Mouse (Mus musculus): ENCODE results near the gene Gm20604. TPM values are rescaled to one million over a fixed set of nuclear protein-coding genes. Genes with fewer than 3 reads are reported as not detected.

Gm20604 gene
- polyA plus RNA-seq, 1 experiment from 2014 or later, result 26.5 TPM

DNA sequence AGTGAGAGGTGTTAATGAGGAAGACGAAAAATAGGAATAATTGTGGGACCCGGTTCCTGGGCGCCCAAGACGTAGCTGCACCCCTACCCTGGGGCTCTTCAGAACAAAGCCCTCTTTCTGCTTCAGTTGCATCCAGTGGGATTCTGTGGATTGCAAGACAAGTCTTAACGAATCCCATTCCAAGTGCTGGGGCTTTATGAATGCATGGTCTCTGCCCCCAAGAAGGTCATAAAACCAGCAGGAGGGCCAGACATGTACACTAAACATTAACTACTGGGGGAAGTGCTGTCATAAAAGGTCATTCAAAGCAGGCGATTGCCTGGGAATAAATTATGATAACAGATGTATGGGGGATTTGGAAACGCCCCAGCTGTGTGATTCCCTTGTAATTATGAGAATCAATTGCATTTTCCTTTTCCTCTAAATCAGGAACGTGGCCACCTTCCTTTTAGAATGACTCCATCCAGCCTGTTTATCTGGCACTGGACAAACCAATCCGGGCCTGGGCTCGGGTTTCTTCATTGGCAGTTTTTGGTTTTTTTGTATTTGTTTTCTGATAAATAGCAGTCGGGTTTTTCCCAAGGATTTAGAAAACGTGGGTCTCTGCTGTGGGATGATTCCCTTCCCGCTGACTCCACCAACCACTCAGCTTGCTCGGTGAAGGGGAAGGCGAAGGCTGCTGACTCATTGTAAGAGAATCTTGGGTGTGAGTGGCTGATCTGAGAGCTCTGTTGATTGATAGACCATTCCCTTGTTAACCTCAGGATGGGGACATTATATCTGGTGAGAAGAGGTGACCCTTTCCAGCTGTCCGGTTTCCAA, 27.5 kb downstream of the Gm20604 start:
- H3K4me2 ChIP-seq (ENCODE audit: low read depth, low read length), result peak overlapping the region; percentile 50
- WGBS, result 32% methylated on average over 16 of the region's 16 CpGs
- H3K4me1 ChIP-seq (replicated peaks; ENCODE audit: control insufficient read depth, insufficient read depth, low read length), result peaks cover 9% of the 10 kb centered on the region
- H3K4me3 ChIP-seq (ENCODE audit: low read length), result peak overlapping the region; percentile 31; the same call in 1 of the 2 replicates
- ATAC-seq (ENCODE audit: low read depth), result peak; percentile 11; the same call in 1 of the 2 replicates
- H3K36me3 ChIP-seq (ENCODE audit: control insufficient read depth, insufficient read depth, low read length), result no peaks in the 10 kb centered on the region
- no peak overlapping the region for H3K9ac ChIP-seq (ENCODE audit: low read length)
- H3K27ac ChIP-seq (ENCODE audit: low read length), result no peak overlapping the region
- H3K27me3 ChIP-seq (ENCODE audit: control insufficient read depth, insufficient read depth, low read depth, low read length), result no peaks in the 10 kb centered on the region
- no peaks in the 10 kb centered on the region for H3K9me3 ChIP-seq (ENCODE audit: control insufficient read depth, low read length)

DNA sequence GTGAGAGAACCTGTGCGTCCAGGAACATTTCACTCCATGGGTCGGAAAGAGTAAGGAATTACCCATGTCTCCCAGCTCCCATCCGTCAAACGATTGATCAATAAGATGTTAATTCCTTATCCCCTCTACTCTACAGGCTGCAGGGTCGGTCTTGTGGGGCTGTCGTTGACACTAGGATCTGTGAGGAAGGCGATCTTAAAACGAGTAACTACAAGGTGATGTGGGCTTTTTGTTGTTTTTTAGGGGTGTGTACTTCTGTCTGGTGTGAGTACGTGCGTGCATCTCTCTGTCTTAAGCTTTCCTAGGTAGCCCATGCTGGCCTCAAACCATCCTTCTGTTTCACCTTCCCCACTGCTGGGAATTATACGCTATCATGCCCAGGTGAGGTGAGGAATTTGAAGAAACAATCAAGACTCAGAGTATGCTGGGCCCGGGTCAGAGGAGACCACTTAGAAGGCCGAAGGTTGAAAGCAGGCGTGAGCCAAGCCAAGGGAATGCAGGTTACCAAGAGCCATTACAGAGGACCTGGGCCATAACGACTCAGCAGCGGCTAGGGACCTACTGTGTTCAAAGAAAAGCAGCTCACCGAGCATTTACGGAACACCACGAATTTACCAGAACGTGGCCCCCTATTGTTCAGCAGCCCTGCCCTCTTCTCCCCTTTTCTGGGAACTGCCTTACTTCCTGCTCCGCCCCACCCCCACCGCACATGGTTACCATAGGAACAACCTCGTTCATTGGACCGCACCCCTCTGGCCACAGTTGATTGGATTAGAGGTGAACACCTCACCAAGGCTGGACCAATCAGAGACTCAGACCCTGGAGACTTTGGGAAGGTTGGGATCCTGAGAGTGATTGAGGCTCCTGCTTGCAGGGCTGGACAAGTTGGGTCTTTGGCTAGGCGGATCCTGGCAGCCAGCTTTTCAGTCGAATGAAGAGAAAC, 28.3 kb downstream of the Gm20604 start:
- ATAC-seq (ENCODE audit: low read depth), result peak; percentile 95
- H3K9ac ChIP-seq (ENCODE audit: low read length), result no peak overlapping the region
- H3K27me3 ChIP-seq (ENCODE audit: control insufficient read depth, insufficient read depth, low read depth, low read length), result no peaks in the 10 kb centered on the region
- peak overlapping the region; percentile 50 for H3K4me2 ChIP-seq (ENCODE audit: low read depth, low read length)
- H3K9me3 ChIP-seq (ENCODE audit: control insufficient read depth, low read length), result no peaks in the 10 kb centered on the region
- peak overlapping the region; percentile 31; the same call in 1 of the 2 replicates for H3K4me3 ChIP-seq (ENCODE audit: low read length)
- 33% methylated on average over 26 of the region's 26 CpGs for WGBS
- peaks cover 9% of the 10 kb centered on the region for H3K4me1 ChIP-seq (replicated peaks; ENCODE audit: control insufficient read depth, insufficient read depth, low read length)
- H3K27ac ChIP-seq (ENCODE audit: low read length), result 0 out of 2 replicates have a peak overlapping the region, but pooled peaks have one; percentile 23
- H3K36me3 ChIP-seq (ENCODE audit: control insufficient read depth, insufficient read depth, low read length), result no peaks in the 10 kb centered on the region

GRCm38 (mm10) chr12:102725761-102726175, 32.7 kb downstream of the Gm20604 start:
- WGBS, result 65% methylated on average over 7 of the region's 7 CpGs
- no peak overlapping the region for H3K4me2 ChIP-seq (ENCODE audit: low read depth, low read length)
- no peak overlapping the region for H3K4me3 ChIP-seq (ENCODE audit: low read length)
- ATAC-seq (ENCODE audit: low read depth), result no peak
- no peak overlapping the region for H3K9ac ChIP-seq (ENCODE audit: low read length)
- H3K4me1 ChIP-seq (replicated peaks; ENCODE audit: control insufficient read depth, insufficient read depth, low read length), result peaks cover 6% of the 10 kb centered on the region
- no peak overlapping the region for H3K27ac ChIP-seq (ENCODE audit: low read length)
- no peaks in the 10 kb centered on the region for H3K27me3 ChIP-seq (ENCODE audit: control insufficient read depth, insufficient read depth, low read depth, low read length)
- no peaks in the 10 kb centered on the region for H3K9me3 ChIP-seq (ENCODE audit: control insufficient read depth, low read length)
- no peaks in the 10 kb centered on the region for H3K36me3 ChIP-seq (ENCODE audit: control insufficient read depth, insufficient read depth, low read length)

- 90% methylated on average over 6 of the region's 6 CpGs for WGBS
- ATAC-seq (ENCODE audit: low read depth), result no peak
- no peak overlapping the region for H3K4me3 ChIP-seq (ENCODE audit: low read length)
- no peaks in the 10 kb centered on the region for H3K36me3 ChIP-seq (ENCODE audit: control insufficient read depth, insufficient read depth, low read length)
- H3K27ac ChIP-seq (ENCODE audit: low read length), result no peak overlapping the region
- no peaks in the 10 kb centered on the region for H3K27me3 ChIP-seq (ENCODE audit: control insufficient read depth, insufficient read depth, low read depth, low read length)
- no peak overlapping the region for H3K9ac ChIP-seq (ENCODE audit: low read length)
- no peak overlapping the region for H3K4me2 ChIP-seq (ENCODE audit: low read depth, low read length)
- peaks cover 1% of the 10 kb centered on the region; the same call in 1 of the 2 replicates for H3K4me1 ChIP-seq (replicated peaks; ENCODE audit: control insufficient read depth, insufficient read depth, low read length)
- H3K9me3 ChIP-seq (ENCODE audit: control insufficient read depth, low read length), result no peaks in the 10 kb centered on the region
Measured at GRCm38 (mm10) chr12:102725146-102725545, 33.3 kb downstream of the Gm20604 start.

- no peaks in the 10 kb centered on the region for H3K4me1 ChIP-seq (replicated peaks; ENCODE audit: control insufficient read depth, insufficient read depth, low read length)
- WGBS, result 64% methylated on average over 6 of the region's 6 CpGs
- H3K27me3 ChIP-seq (ENCODE audit: control insufficient read depth, insufficient read depth, low read depth, low read length), result no peaks in the 10 kb centered on the region
- H3K27ac ChIP-seq (ENCODE audit: low read length), result no peak overlapping the region
- no peaks in the 10 kb centered on the region for H3K36me3 ChIP-seq (ENCODE audit: control insufficient read depth, insufficient read depth, low read length)
- H3K9me3 ChIP-seq (ENCODE audit: control insufficient read depth, low read length), result no peaks in the 10 kb centered on the region
- no peak for ATAC-seq (ENCODE audit: low read depth)
- no peak overlapping the region for H3K9ac ChIP-seq (ENCODE audit: low read length)
- H3K4me3 ChIP-seq (ENCODE audit: low read length), result no peak overlapping the region
- H3K4me2 ChIP-seq (ENCODE audit: low read depth, low read length), result no peak overlapping the region
Measured at GRCm38 (mm10) chr12:102723861-102724260, 34.6 kb downstream of the Gm20604 start.

DNA sequence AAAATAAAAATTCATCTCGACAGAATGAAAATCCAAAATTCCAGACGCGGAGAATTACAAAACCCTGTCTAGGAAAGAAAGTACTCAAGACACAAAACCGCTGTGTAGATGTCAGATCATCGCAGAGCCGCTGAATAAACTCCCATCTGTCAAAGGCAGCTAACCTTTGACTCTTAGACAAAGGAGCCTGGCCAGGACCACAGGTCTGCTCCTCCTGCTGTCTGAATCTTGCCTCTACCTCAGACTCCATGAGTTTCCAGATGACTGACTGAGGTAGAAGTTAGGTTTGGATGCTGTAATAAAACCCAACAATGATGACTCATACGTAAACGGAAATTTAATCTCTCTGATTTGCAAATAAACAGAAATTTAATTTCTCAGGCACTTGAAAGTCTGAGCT, 35.5 kb downstream of the Gm20604 start:
- no peaks in the 10 kb centered on the region for H3K4me1 ChIP-seq (replicated peaks; ENCODE audit: control insufficient read depth, insufficient read depth, low read length)
- no peaks in the 10 kb centered on the region for H3K9me3 ChIP-seq (ENCODE audit: control insufficient read depth, low read length)
- H3K9ac ChIP-seq (ENCODE audit: low read length), result no peak overlapping the region
- no peak for ATAC-seq (ENCODE audit: low read depth)
- H3K27me3 ChIP-seq (ENCODE audit: control insufficient read depth, insufficient read depth, low read depth, low read length), result no peaks in the 10 kb centered on the region
- no peak overlapping the region for H3K4me3 ChIP-seq (ENCODE audit: low read length)
- no peaks in the 10 kb centered on the region for H3K36me3 ChIP-seq (ENCODE audit: control insufficient read depth, insufficient read depth, low read length)
- no peak overlapping the region for H3K4me2 ChIP-seq (ENCODE audit: low read depth, low read length)
- 65% methylated on average over 8 of the region's 8 CpGs for WGBS
- no peak overlapping the region for H3K27ac ChIP-seq (ENCODE audit: low read length)

DNA sequence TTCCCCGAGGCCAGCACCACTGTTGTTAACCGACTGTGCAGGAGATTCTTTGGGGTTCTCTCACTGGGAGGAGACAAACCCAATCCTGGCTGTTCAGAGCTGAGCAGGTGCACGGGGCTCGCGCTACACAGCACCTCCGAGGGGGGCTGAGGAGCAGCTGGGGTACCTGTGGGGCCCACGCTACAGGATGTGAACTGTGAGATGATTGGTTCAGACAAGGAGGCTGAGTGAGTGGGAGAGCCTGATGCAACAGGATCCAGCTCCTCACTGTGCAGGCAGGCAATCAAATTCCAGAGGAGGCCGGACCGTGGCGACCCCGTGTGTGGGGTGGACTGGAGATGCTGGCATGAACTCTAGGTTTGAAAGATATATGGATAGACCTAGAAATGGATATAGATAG, 36.0 kb downstream of the Gm20604 start:
- Histone ChIP-seq H3K36me3 (ENCODE audit: control insufficient read depth, insufficient read depth, low read length) (no peaks in the 10 kb centered on the region), H3K4me3 (ENCODE audit: low read length) (no peak overlapping the region), H3K27ac (ENCODE audit: low read length) (no peak overlapping the region), H3K9ac (ENCODE audit: low read length) (no peak overlapping the region), H3K27me3 (ENCODE audit: control insufficient read depth, insufficient read depth, low read depth, low read length) (no peaks in the 10 kb centered on the region), H3K4me2 (ENCODE audit: low read depth, low read length) (no peak overlapping the region), H3K4me1 (replicated peaks; ENCODE audit: control insufficient read depth, insufficient read depth, low read length) (no peaks in the 10 kb centered on the region), H3K9me3 (ENCODE audit: control insufficient read depth, low read length) (no peaks in the 10 kb centered on the region)
- no peak for ATAC-seq (ENCODE audit: low read depth)
- WGBS, result 39% methylated on average over 11 of the region's 11 CpGs

- no peak overlapping the region for H3K27ac ChIP-seq (ENCODE audit: low read length)
- H3K36me3 ChIP-seq (ENCODE audit: control insufficient read depth, insufficient read depth, low read length), result no peaks in the 10 kb centered on the region
- H3K9me3 ChIP-seq (ENCODE audit: control insufficient read depth, low read length), result no peaks in the 10 kb centered on the region
- no peaks in the 10 kb centered on the region for H3K27me3 ChIP-seq (ENCODE audit: control insufficient read depth, insufficient read depth, low read depth, low read length)
- H3K4me1 ChIP-seq (replicated peaks; ENCODE audit: control insufficient read depth, insufficient read depth, low read length), result no peaks in the 10 kb centered on the region
- H3K4me3 ChIP-seq (ENCODE audit: low read length), result no peak overlapping the region
- 21% methylated on average over 13 of the region's 13 CpGs for WGBS
- ATAC-seq (ENCODE audit: low read depth), result peak; percentile 52; the same call in 1 of the 2 replicates
- 0 out of 2 replicates have a peak overlapping the region, but pooled peaks have one; percentile 16 for H3K4me2 ChIP-seq (ENCODE audit: low read depth, low read length)
- H3K9ac ChIP-seq (ENCODE audit: low read length), result no peak overlapping the region
Measured at GRCm38 (mm10) chr12:102719552-102720315, 38.7 kb downstream of the Gm20604 start.

All from lung, embryonic 16.5 days (tissue).